ENCODE assay signal across 14 mouse cellular contexts in the genomic region with DNA sequence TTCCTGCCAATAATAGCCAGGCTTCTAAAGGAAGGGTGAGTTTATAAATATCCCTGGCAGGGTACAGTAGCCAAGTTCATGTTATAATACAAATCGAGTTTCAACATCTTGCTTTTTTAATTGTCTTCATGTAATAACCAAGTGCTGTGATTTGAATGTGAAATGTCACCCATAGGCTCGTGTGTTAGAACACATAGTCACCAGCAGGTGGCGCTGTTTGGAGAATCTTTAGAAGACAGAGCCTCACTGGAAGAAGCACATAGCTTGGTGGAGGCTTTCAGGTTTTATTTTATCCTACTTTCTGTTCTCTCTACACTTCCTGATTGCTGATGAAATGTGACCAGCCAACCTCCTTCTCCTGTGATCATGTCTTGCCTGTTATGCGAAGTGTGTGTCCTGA.
DNase-seq lines count a peak whose midpoint lies in the region; ATAC-seq and TF ChIP-seq lines count a peak whose summit lies in the region.
"Had no signal": no experiment of that assay in that cellular context is flagged by ENCODE, and none has a peak within 500 bp of the region (broad histone marks: within the 10 kb centered on the region; RNA-seq: fewer than 3 reads in every experiment).

No protein-coding gene starts in this region.

- ATAC-seq in intestine, postnatal 0 days: no peak
- no peak for ATAC-seq in intestine, embryonic 16.5 days
- ATAC-seq: intestine, embryonic 15.5 days; midbrain, embryonic 15.5 days had no signal

- no peak overlapping the region for H3K4me2 ChIP-seq in intestine, postnatal 0 days (replicated peaks; ENCODE audit: low read depth)
- no peak overlapping the region for H3K4me2 ChIP-seq in intestine, embryonic 16.5 days (ENCODE audit: low read depth, low read length)
- H3K4me2 ChIP-seq: intestine, embryonic 15.5 days; limb, embryonic 12.5 days; midbrain, embryonic 15.5 days had no signal

- peak; percentile 56 for TF ChIP-seq CTCF in intestine, postnatal 0 days (IDR thresholded peaks at IDR 0.05; ENCODE audit: low read depth)

- peak; percentile 31 for DNase-seq in 3T3-L1 (ENCODE audit: low read depth, low spot score)
- peak; percentile 26 for DNase-seq in CD4-positive helper T cell, adult 2 months (ENCODE audit: low read depth, low spot score)
- DNase-seq in adipocyte (ENCODE audit: low spot score): peak; percentile 32
- DNase-seq in cerebellum, adult 18-20 months: no peak
- no peak for DNase-seq in gastrocnemius, adult 8-10 months (ENCODE audit: low spot score in 2 of 2)
- DNase-seq: adrenal gland, postnatal 25 days; cerebellum, adult 11 months; gastrocnemius, postnatal 25 days; thymus, postnatal 4 days had no signal

- H3K27me3 ChIP-seq in intestine, postnatal 0 days (replicated peaks; ENCODE audit: control insufficient read depth, insufficient read depth, low read length): no peaks in the 10 kb centered on the region
- H3K27me3 ChIP-seq in intestine, embryonic 16.5 days (replicated peaks; ENCODE audit: control insufficient read depth, insufficient read depth, low read length): no peaks in the 10 kb centered on the region
- H3K27me3 ChIP-seq: intestine, embryonic 15.5 days; limb, embryonic 12.5 days; midbrain, embryonic 15.5 days had no signal

- WGBS in intestine, postnatal 0 days: 96% methylated on average over 4 of the region's 4 CpGs
- WGBS in intestine, embryonic 16.5 days: 90% methylated on average over 4 of the region's 4 CpGs

- H3K27ac ChIP-seq in intestine, postnatal 0 days (ENCODE audit: low read depth, low read length): no peak overlapping the region
- H3K27ac ChIP-seq in intestine, embryonic 16.5 days (ENCODE audit: low read length): no peak overlapping the region
- H3K27ac ChIP-seq: intestine, embryonic 15.5 days; limb, embryonic 12.5 days; midbrain, embryonic 15.5 days had no signal

- no peak overlapping the region for H3K4me3 ChIP-seq in intestine, postnatal 0 days (ENCODE audit: low read depth, low read length)
- no peak overlapping the region for H3K4me3 ChIP-seq in intestine, embryonic 16.5 days (ENCODE audit: low read length)
- H3K4me3 ChIP-seq: intestine, embryonic 15.5 days; limb, embryonic 12.5 days; midbrain, embryonic 15.5 days had no signal

- peaks cover 4% of the 10 kb centered on the region; the same call in 1 of the 2 replicates for H3K9me3 ChIP-seq in intestine, postnatal 0 days (ENCODE audit: control insufficient read depth)
- H3K9me3 ChIP-seq in intestine, embryonic 16.5 days (ENCODE audit: control insufficient read depth, low read length): peaks cover 3% of the 10 kb centered on the region; the same call in 1 of the 2 replicates
- H3K9me3 ChIP-seq: intestine, embryonic 15.5 days; midbrain, embryonic 15.5 days had no signal

- H3K4me1 ChIP-seq in intestine, postnatal 0 days (replicated peaks; ENCODE audit: control insufficient read depth, insufficient read depth, low read length): no peaks in the 10 kb centered on the region
- H3K4me1 ChIP-seq in intestine, embryonic 16.5 days (ENCODE audit: control insufficient read depth, insufficient read depth, low read length): no peaks in the 10 kb centered on the region
- H3K4me1 ChIP-seq: intestine, embryonic 15.5 days; limb, embryonic 12.5 days; midbrain, embryonic 15.5 days had no signal

- H3K9ac ChIP-seq in intestine, postnatal 0 days (ENCODE audit: low read depth, low read length): no peak overlapping the region
- no peak overlapping the region for H3K9ac ChIP-seq in intestine, embryonic 16.5 days (ENCODE audit: low read depth, low read length)
- H3K9ac ChIP-seq: intestine, embryonic 15.5 days; limb, embryonic 12.5 days; midbrain, embryonic 15.5 days had no signal

- H3K36me3 ChIP-seq in intestine, postnatal 0 days (ENCODE audit: control insufficient read depth, insufficient read depth): peaks cover 17% of the 10 kb centered on the region
- peaks cover 5% of the 10 kb centered on the region; the same call in 1 of the 2 replicates for H3K36me3 ChIP-seq in intestine, embryonic 16.5 days (ENCODE audit: control insufficient read depth, insufficient read depth, low read length)
- H3K36me3 ChIP-seq: midbrain, embryonic 15.5 days had no signal

Comparison
In these comparisons a context has a peak if more than half of its experiments do, and no peak if none do; other contexts are left out.
1. DNase-seq: peak in 3T3-L1 (single experiment), CD4-positive helper T cell, adult 2 months (single experiment) and adipocyte (single experiment); none in cerebellum, adult 18-20 months (0 of 2) and gastrocnemius, adult 8-10 months (0 of 2).